Mouse (Mus musculus) stomach, embryonic 15.5 days (tissue): Measurements from ENCODE around the gene Tbc1d22a. TPM values are rescaled to one million over a fixed set of nuclear protein-coding genes. Genes with fewer than 3 reads are reported as not detected.

ENCODE experiments used
- ATAC-seq: fragments of 200-750 bp; cut with Nextera tagmentation; 2 replicates; pipeline ENCODE4 v1.8.0; 2017; ENCODE audit warnings: low read depth, moderate number of reproducible peaks, moderate TSS enrichment; ENCODE audit not compliant: insufficient read depth, low FRiP score
- H3K27ac ChIP-seq: fragments of 300-500 bp; sonication (generic); 2 replicates; pipeline ENCODE4 v1.5.1; 2015; ENCODE audit warnings: mild to moderate bottlenecking, inconsistent platforms
- H3K27me3 ChIP-seq: fragments of 300-500 bp; sonication (generic); replicated peaks from 2 replicates; pipeline ENCODE4 v1.6.1; 2015; ENCODE audit warnings: inconsistent platforms
- H3K36me3 ChIP-seq: fragments of 300-500 bp; sonication (generic); 2 replicates; pipeline ENCODE4 v1.6.1; 2015; ENCODE audit warnings: inconsistent platforms
- H3K4me1 ChIP-seq: fragments of 300-500 bp; sonication (generic); 2 replicates; pipeline ENCODE4 v1.6.1; 2015; ENCODE audit warnings: inconsistent platforms
- H3K4me2 ChIP-seq: fragments of 300-500 bp; sonication (generic); 2 replicates; pipeline ENCODE4 v1.6.1; 2015; ENCODE audit warnings: mild to moderate bottlenecking, inconsistent platforms
- H3K4me3 ChIP-seq: fragments of 300-500 bp; sonication (generic); replicated peaks from 2 replicates; pipeline ENCODE4 v1.5.1; 2015; ENCODE audit warnings: inconsistent platforms
- H3K9ac ChIP-seq: fragments of 300-500 bp; sonication (generic); 2 replicates; pipeline ENCODE4 v1.6.1; 2015; ENCODE audit warnings: inconsistent platforms
- H3K9me3 ChIP-seq: fragments of 300-500 bp; sonication (generic); 2 replicates; pipeline ENCODE4 v1.6.1; 2016; ENCODE audit warnings: inconsistent platforms
- WGBS: fragments of 180-500 bp; shearing (Covaris S2); methylation state at CpG from one replicate; pipeline ENCODE4 v1.1.7; 2015; 5-methylcytosine and 5-hydroxymethylcytosine counted together
- polyA plus RNA-seq: library from polyadenylated mRNA; unstranded; fragments of >200 nt; fragmentation: Nextera tagmentation; extraction: Ambion mirVana; gene quantifications from 2 replicates; pipeline ENCODE4 v1.2.1, GENCODE M21; 2015

The Tbc1d22a gene
- polyA plus RNA-seq, 1 experiment from 2014 or later = 10.4 TPM

DNA sequence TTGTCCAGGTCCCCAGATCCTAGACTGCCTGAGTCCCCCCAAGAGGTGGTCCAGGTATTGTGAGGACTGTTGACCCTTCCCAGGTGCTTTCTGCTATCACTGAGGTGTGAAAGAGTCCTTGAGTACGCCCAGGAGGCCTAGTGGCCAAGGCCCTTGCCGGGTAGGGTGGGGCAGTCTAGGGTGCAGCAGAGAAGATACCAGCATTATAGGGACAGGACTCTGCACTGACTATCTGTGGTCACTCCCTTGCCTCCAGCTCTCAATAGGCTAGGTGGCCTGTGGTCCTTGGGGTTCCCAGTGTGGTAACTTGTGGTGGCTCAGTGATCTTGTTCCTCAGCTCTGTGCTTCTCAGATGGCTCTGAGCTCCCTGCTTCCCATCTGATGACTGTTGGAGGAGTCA, 235.5 kb downstream of the Tbc1d22a start:
- Histone ChIP-seq H3K4me3 (no peak overlapping the region), H3K27me3 (no peaks in the 10 kb centered on the region), H3K27ac (no peak overlapping the region), H3K9me3 (no peaks in the 10 kb centered on the region), H3K36me3 (no peaks in the 10 kb centered on the region), H3K4me2 (no peak overlapping the region), H3K4me1 (no peaks in the 10 kb centered on the region), H3K9ac (no peak overlapping the region)
- ATAC-seq = no peak
- 90% methylated on average over 2 of the region's 2 CpGs for WGBS

DNA sequence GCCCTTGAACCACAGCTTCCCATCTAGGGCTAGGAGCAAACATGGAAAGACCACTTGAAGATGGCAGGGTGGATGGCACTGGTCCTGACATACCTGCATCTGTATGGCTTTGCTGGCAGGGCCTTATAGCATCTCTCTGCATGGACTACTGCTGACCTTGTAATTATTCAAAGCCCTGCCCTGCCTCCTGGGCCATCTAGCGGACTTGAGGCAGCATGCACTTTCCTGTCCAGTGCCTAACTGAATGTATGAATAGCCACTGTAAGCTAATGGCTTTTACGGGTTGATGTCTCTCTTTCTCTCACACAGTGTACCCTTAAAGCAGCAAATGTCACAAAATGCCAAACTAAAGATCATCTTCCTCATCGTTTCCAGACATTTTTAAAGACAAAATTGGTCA, 245.2 kb downstream of the Tbc1d22a start:
- Histone ChIP-seq H3K4me2 (no peak overlapping the region), H3K27ac (no peak overlapping the region), H3K9ac (no peak overlapping the region), H3K4me3 (no peak overlapping the region), H3K4me1 (no peaks in the 10 kb centered on the region), H3K36me3 (no peaks in the 10 kb centered on the region), H3K27me3 (no peaks in the 10 kb centered on the region), H3K9me3 (no peaks in the 10 kb centered on the region)
- 80% methylated on average over 3 of the region's 3 CpGs for WGBS
- ATAC-seq = no peak

DNA sequence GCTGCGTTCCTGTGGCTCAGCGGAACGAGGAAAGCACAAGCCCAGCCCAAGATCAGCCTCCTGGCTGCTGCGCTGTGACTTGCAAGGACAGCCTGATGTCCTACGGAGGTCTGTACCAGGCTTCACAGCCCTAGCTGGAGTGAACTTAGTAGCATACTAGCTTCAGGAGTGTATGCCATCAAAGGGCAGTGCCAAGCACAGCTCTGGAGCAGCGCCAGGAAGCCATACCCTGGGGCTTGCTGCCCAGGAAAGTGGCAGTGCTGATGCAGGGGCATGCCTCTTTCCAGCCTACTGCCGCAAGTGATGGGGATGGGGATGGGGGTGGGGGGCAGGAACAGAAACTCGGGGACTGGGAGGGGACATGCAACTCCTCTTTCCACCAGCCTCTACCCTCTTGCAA, 248.4 kb downstream of the Tbc1d22a start:
- Histone ChIP-seq H3K4me2 (no peak overlapping the region), H3K27me3 (no peaks in the 10 kb centered on the region), H3K4me1 (no peaks in the 10 kb centered on the region), H3K4me3 (no peak overlapping the region), H3K36me3 (no peaks in the 10 kb centered on the region), H3K9me3 (no peaks in the 10 kb centered on the region), H3K9ac (no peak overlapping the region), H3K27ac (no peak overlapping the region)
- ATAC-seq = no peak
- 83% methylated on average over 8 of the region's 8 CpGs for WGBS

DNA sequence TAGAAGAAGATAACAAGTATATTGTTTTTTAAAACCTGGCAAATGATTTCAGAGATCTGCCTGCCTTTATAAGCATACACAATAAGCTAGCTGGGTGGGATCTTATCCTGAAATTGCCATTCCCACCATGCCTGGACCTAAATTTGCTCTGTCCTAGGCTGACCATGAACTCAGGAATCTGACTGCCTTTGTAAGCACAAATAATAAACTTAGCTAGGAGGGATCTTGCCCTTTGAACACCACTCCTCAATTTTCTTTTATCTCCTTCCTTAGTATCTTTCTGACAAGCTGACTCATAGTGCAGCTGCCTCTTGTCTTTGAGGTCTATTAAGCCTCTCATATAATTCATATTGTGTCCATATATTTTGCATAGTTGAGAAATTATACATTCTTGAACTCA, 253.8 kb downstream of the Tbc1d22a start:
- Histone ChIP-seq H3K4me3 (no peak overlapping the region), H3K27me3 (no peaks in the 10 kb centered on the region), H3K4me2 (no peak overlapping the region), H3K9me3 (no peaks in the 10 kb centered on the region), H3K27ac (no peak overlapping the region), H3K4me1 (no peaks in the 10 kb centered on the region), H3K36me3 (no peaks in the 10 kb centered on the region), H3K9ac (no peak overlapping the region)
- no peak for ATAC-seq

DNA sequence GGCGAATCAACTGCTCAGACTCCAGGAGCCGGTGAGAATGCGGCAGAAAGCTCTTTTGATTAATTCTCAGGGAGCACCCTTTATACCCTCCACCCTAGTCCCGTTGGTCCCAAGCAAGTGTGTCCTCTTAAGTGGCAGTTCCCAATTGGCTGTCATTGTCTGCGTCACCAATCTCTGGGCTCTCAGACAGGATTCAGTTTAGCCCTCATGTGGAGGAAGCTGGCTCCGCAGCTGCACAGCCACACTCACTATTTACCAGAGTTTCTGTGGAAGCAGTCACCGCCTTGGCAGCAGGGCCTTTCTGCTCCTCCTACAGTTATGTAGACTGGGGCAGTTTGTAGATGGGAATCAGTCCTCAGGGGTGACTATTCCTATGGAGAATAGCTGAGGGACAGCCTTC, 256.9 kb downstream of the Tbc1d22a start:
- WGBS = 71% methylated on average over 7 of the region's 7 CpGs

DNA sequence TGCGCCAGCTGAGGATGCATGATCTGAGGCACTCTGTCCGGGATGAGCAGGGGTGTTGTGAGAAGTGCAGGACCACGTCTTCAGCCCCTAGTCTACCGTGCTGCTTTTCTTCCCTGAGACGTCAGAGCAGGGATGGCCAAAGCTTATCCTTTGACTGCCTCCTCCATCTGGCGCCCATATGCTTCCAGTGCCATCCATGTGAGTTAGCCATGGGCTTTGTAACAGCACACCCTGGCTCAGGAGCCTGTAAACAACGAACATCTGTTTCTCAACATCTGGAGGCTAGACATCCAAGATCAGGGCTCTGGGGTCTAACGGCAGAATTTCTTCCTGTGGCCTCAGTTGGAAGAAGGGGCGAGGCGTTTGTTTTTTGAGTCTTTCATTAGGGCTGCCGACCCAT, 259.2 kb downstream of the Tbc1d22a start:
- no peak for ATAC-seq
- H3K27ac ChIP-seq = no peak overlapping the region
- WGBS = 64% methylated on average over 11 of the region's 11 CpGs
- H3K27me3 ChIP-seq = no peaks in the 10 kb centered on the region
- no peaks in the 10 kb centered on the region for H3K4me1 ChIP-seq
- no peak overlapping the region for H3K4me3 ChIP-seq
- no peak overlapping the region for H3K4me2 ChIP-seq
- H3K36me3 ChIP-seq = no peaks in the 10 kb centered on the region
- H3K9me3 ChIP-seq = no peaks in the 10 kb centered on the region
- no peak overlapping the region for H3K9ac ChIP-seq

More for the DNA sequence above, 256.9 kb downstream of the Tbc1d22a start:
- Histone ChIP-seq H3K4me1 (no peaks in the 10 kb centered on the region), H3K27me3 (no peaks in the 10 kb centered on the region), H3K4me2 (no peak overlapping the region), H3K9me3 (no peaks in the 10 kb centered on the region), H3K36me3 (no peaks in the 10 kb centered on the region), H3K9ac (no peak overlapping the region), H3K27ac (no peak overlapping the region), H3K4me3 (no peak overlapping the region)
- ATAC-seq = no peak

DNA sequence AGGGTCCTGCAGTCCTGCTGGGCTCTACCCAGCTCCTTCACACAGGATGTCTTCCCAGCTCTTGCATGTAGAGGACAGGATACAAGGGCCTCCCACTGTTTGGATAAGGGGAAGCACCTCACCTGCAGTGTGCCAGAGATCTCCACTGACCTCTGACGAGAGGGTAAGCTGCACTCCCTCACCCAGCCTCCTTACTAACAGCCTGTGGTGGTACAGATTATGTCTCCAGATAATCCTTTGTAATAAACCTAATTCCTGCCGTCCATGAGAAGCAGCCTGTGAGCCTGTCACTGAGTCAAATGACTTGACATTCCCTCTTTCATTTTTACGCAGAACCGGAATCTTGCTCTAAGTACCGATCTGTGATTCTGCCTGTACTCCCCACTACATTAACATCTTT, 260.7 kb downstream of the Tbc1d22a start:
- Histone ChIP-seq H3K4me2 (no peak overlapping the region), H3K4me1 (no peaks in the 10 kb centered on the region), H3K36me3 (no peaks in the 10 kb centered on the region), H3K27me3 (no peaks in the 10 kb centered on the region), H3K9ac (no peak overlapping the region), H3K27ac (no peak overlapping the region), H3K4me3 (no peak overlapping the region), H3K9me3 (no peaks in the 10 kb centered on the region)
- 63% methylated on average over 5 of the region's 5 CpGs for WGBS
- ATAC-seq = no peak

DNA sequence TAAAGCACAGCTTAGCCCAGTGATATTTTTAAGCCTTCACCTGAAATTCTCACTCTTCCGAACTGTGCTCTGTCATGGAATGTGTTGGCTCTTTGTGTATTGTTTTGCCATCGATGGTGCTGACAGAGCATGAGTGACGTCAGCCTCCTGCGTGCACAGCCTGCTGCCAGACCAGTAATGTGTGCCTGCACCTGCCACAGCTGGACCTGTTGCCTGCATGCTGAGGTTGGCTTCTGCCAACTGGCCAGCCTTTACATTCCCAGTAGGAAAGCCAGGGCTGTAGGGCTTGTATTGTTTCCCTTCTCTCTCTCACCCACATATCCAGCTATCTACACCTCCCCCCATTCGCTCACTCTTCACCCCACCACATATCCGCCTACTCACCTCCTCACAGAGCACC, 262.2 kb downstream of the Tbc1d22a start:
- Histone ChIP-seq H3K27me3 (no peaks in the 10 kb centered on the region), H3K9me3 (no peaks in the 10 kb centered on the region), H3K4me1 (no peaks in the 10 kb centered on the region), H3K9ac (no peak overlapping the region), H3K36me3 (no peaks in the 10 kb centered on the region), H3K4me3 (no peak overlapping the region), H3K27ac (no peak overlapping the region), H3K4me2 (no peak overlapping the region)
- no peak for ATAC-seq
- WGBS = 70% methylated on average over 6 of the region's 6 CpGs

DNA sequence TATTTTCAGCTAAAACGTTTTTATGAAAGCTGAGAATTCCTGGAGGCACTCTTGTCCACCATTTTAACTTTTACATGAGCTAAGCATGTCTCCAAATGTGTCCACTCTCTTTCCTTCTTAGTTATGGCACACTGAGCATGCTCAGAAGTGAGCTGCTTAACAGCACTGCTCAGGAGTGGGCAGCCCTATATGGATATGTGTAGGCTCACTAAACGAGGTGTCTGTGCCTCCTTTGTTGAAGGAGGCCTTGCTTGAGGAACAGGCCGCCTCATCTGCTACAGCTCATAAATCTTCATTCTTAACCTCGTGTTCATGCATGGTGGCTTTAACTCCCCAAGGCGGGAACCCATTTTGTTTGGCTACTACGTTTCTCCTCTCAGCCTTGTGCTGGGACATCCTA, 262.8 kb downstream of the Tbc1d22a start:
- no peak overlapping the region for H3K9ac ChIP-seq
- H3K36me3 ChIP-seq = no peaks in the 10 kb centered on the region
- H3K27me3 ChIP-seq = no peaks in the 10 kb centered on the region
- WGBS = 40% methylated on average over 6 of the region's 6 CpGs
- no peaks in the 10 kb centered on the region for H3K4me1 ChIP-seq
- H3K4me3 ChIP-seq = no peak overlapping the region
- no peaks in the 10 kb centered on the region for H3K9me3 ChIP-seq
- no peak overlapping the region for H3K27ac ChIP-seq
- ATAC-seq = no peak
- no peak overlapping the region for H3K4me2 ChIP-seq

GRCm38 (mm10) chr15:86477471-86477992, 263.3 kb downstream of the Tbc1d22a start:
- no peaks in the 10 kb centered on the region for H3K27me3 ChIP-seq
- no peak overlapping the region for H3K4me2 ChIP-seq
- no peak; the same call in 1 of the 2 replicates for ATAC-seq
- H3K9me3 ChIP-seq = no peaks in the 10 kb centered on the region
- no peaks in the 10 kb centered on the region for H3K4me1 ChIP-seq
- H3K9ac ChIP-seq = no peak overlapping the region
- no peak overlapping the region for H3K4me3 ChIP-seq
- H3K36me3 ChIP-seq = no peaks in the 10 kb centered on the region
- no peak overlapping the region for H3K27ac ChIP-seq

DNA sequence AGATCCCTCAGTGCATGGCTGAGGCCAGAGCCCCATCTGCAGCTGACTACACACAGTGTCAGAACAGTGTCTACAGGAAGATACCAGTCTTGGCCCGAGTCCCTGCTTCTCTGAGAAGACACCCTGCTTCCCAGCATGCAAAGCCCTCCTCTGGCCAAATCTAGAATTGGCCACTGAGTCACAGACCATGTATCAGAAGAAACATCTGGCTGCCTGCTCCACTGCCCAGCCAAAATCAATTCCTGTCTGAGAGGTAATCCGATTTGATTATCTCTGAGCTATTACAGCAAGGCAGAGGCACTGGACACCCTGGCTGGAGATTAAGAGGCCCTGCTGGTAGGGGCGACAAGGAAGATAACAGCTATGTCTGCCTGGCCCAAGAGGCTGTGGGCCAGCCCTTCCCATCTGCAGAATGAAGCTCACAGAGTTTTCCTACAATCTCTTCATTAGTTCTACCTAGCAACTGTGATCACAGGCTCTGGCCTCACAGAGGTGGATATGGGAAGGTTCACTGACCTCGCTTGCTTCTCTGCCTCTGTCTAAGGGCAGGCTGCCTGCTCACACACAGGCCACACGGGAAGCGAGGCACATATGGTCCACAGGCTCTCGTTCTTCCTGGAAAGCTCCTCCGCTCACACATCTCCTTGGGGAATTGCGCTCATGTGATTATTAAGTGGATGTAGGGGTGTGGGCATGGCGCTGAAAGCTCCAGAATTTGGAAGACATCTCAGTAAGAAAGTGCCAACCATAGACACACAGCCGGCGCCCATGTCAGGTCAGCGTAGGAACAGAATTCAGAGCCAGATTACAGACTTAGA, 264.6 kb downstream of the Tbc1d22a start:
- WGBS = 70% methylated on average over 13 of the region's 13 CpGs
- ATAC-seq = no peak

DNA sequence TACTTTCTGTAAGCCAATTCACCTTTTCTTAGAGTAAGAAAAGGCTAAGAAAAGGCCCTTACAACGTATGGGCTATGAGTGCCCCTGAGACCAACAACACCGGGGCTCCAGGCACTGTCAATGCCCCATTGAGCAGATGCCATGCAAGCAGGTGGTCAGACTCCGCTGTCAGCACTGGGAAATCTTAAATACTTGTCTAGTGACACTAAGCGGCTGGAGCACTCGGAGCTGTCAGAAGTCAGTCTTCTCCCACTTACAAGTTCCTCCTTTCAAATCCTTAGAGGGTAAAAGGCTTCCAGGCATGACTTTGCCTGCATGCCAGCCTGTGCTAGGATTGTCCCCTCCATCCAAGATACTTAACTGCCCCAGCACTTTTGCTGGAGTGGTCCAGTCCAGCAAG, 268.1 kb downstream of the Tbc1d22a start:
- no peak overlapping the region for H3K4me2 ChIP-seq
- no peak overlapping the region for H3K9ac ChIP-seq
- H3K4me3 ChIP-seq = no peak overlapping the region
- ATAC-seq = no peak
- H3K36me3 ChIP-seq = no peaks in the 10 kb centered on the region
- H3K4me1 ChIP-seq = no peaks in the 10 kb centered on the region
- no peaks in the 10 kb centered on the region for H3K27me3 ChIP-seq
- WGBS = 74% methylated on average over 5 of the region's 5 CpGs
- H3K9me3 ChIP-seq = no peaks in the 10 kb centered on the region
- no peak overlapping the region for H3K27ac ChIP-seq

More for the DNA sequence above, 264.6 kb downstream of the Tbc1d22a start:
- Histone ChIP-seq H3K9ac (no peak overlapping the region), H3K4me3 (no peak overlapping the region), H3K9me3 (no peaks in the 10 kb centered on the region), H3K4me2 (no peak overlapping the region), H3K27ac (no peak overlapping the region), H3K36me3 (no peaks in the 10 kb centered on the region), H3K27me3 (no peaks in the 10 kb centered on the region), H3K4me1 (no peaks in the 10 kb centered on the region)

GRCm38 (mm10) chr15:86485815-86486214, 271.6 kb downstream of the Tbc1d22a start:
- Histone ChIP-seq H3K4me1 (no peaks in the 10 kb centered on the region), H3K36me3 (no peaks in the 10 kb centered on the region), H3K4me3 (no peak overlapping the region), H3K4me2 (no peak overlapping the region), H3K27ac (no peak overlapping the region), H3K9ac (no peak overlapping the region), H3K9me3 (no peaks in the 10 kb centered on the region), H3K27me3 (no peaks in the 10 kb centered on the region)
- ATAC-seq = no peak
- WGBS = 68% methylated on average over 6 of the region's 6 CpGs
